Mouse (Mus musculus) limb, embryonic 12.5 days (tissue): Measurements from ENCODE around the gene Tet2. TPM values are rescaled to one million over a fixed set of nuclear protein-coding genes. Genes with fewer than 3 reads are reported as not detected.

Experiments
- ATAC-seq: fragments of 200-750 bp; cut with Nextera tagmentation; 2 replicates; pipeline ENCODE4 v1.8.0; 2017; ENCODE audit warnings: low read depth, moderate TSS enrichment; ENCODE audit not compliant: insufficient number of reproducible peaks, insufficient read depth, low FRiP score, low TSS enrichment
- H3K27ac ChIP-seq: fragments of 300-500 bp; sonication (generic); 2 replicates; pipeline ENCODE4 v1.5.1; 2016; ENCODE audit warnings: mild to moderate bottlenecking, moderate library complexity
- H3K27me3 ChIP-seq: fragments of 300-500 bp; sonication (generic); 2 replicates; pipeline ENCODE4 v1.6.1; 2016; ENCODE audit warnings: mild to moderate bottlenecking, moderate library complexity
- H3K36me3 ChIP-seq: fragments of 300-500 bp; sonication (generic); 2 replicates; pipeline ENCODE4 v1.6.1; 2016; ENCODE audit warnings: mild to moderate bottlenecking, moderate library complexity
- H3K4me1 ChIP-seq: fragments of 300-500 bp; sonication (generic); replicated peaks from 2 replicates; pipeline ENCODE4 v1.6.1; 2016
- H3K4me2 ChIP-seq: fragments of 300-500 bp; sonication (generic); 2 replicates; pipeline ENCODE4 v1.6.1; 2016; ENCODE audit warnings: mild to moderate bottlenecking, moderate library complexity
- H3K4me3 ChIP-seq: fragments of 300-500 bp; sonication (generic); replicated peaks from 2 replicates; pipeline ENCODE4 v1.5.1; 2016; ENCODE audit warnings: mild to moderate bottlenecking
- H3K9ac ChIP-seq: fragments of 300-500 bp; sonication (generic); replicated peaks from 2 replicates; pipeline ENCODE4 v1.6.1; 2016; ENCODE audit warnings: mild to moderate bottlenecking, moderate library complexity
- H3K9me3 ChIP-seq: fragments of 300-500 bp; sonication (generic); 2 replicates; pipeline ENCODE4 v1.6.1; 2016; ENCODE audit warnings: mild to moderate bottlenecking, moderate library complexity
- WGBS: fragments of 180-500 bp; shearing (Covaris S2); methylation state at CpG from one replicate; pipeline ENCODE4 v1.1.7; 2016; 5-methylcytosine and 5-hydroxymethylcytosine counted together
- microRNA-seq: library from miRNA; unstranded; fragments of <30 nt; microRNA quantifications from one replicate; pipeline ENCODE4, GENCODE M21; 2017
- polyA plus RNA-seq: library from polyadenylated mRNA; unstranded; fragments of >200 nt; fragmentation: Nextera tagmentation; extraction: Ambion mirVana; gene quantifications from 2 replicates; pipeline ENCODE4 v1.2.1, GENCODE M21; 2016

The Tet2 gene
- polyA plus RNA-seq, 1 experiment from 2014 or later, result 17.2 TPM

- no peak overlapping the region for H3K4me3 ChIP-seq
- no peaks in the 10 kb centered on the region for H3K9me3 ChIP-seq
- no peaks in the 10 kb centered on the region for H3K4me1 ChIP-seq
- no peaks in the 10 kb centered on the region for H3K36me3 ChIP-seq
- H3K27ac ChIP-seq, result no peak overlapping the region
- no peak overlapping the region for H3K4me2 ChIP-seq
- no peaks in the 10 kb centered on the region for H3K27me3 ChIP-seq
- WGBS, result 89% methylated on average over 4 of the region's 4 CpGs
- ATAC-seq, result no peak
- no peak overlapping the region for H3K9ac ChIP-seq
Observed at GRCm38 (mm10) chr3:133436279-133436860, 108.6 kb downstream of the Tet2 start.

DNA sequence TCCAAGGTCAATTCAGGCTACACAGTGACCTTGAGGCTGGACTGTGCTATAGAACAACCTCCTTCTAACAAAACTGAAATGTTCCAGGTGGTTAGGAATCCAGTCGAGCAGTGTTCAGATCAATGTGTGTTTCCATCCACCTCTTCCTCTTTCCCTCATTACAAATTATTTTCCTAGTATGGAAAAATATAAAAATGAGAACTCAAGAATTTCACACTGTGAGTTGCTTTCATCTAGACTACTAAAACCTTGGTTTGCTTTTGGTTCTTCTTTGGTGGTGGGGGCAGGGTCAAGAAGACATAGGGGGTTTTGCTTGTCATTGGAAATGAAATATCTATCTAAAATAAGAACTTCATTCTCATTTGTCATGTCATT lies 109.2 kb downstream of the Tet2 start:
- H3K9ac ChIP-seq, result no peak overlapping the region
- 84% methylated on average over 1 of the region's 1 CpGs for WGBS
- H3K27ac ChIP-seq, result no peak overlapping the region
- H3K9me3 ChIP-seq, result no peaks in the 10 kb centered on the region
- H3K4me1 ChIP-seq, result no peaks in the 10 kb centered on the region
- no peaks in the 10 kb centered on the region for H3K36me3 ChIP-seq
- H3K4me3 ChIP-seq, result no peak overlapping the region
- H3K27me3 ChIP-seq, result no peaks in the 10 kb centered on the region
- no peak overlapping the region for H3K4me2 ChIP-seq
- no peak for ATAC-seq

- no peaks in the 10 kb centered on the region for H3K9me3 ChIP-seq
- no peak for ATAC-seq
- H3K4me3 ChIP-seq, result no peak overlapping the region
- no peaks in the 10 kb centered on the region for H3K36me3 ChIP-seq
- H3K4me1 ChIP-seq, result no peaks in the 10 kb centered on the region
- H3K27me3 ChIP-seq, result no peaks in the 10 kb centered on the region
- no peak overlapping the region for H3K9ac ChIP-seq
- no peak overlapping the region for H3K27ac ChIP-seq
- 91% methylated on average over 6 of the region's 6 CpGs for WGBS
- no peak overlapping the region for H3K4me2 ChIP-seq
Observed at GRCm38 (mm10) chr3:133435141-133435773, 109.7 kb downstream of the Tet2 start.

DNA sequence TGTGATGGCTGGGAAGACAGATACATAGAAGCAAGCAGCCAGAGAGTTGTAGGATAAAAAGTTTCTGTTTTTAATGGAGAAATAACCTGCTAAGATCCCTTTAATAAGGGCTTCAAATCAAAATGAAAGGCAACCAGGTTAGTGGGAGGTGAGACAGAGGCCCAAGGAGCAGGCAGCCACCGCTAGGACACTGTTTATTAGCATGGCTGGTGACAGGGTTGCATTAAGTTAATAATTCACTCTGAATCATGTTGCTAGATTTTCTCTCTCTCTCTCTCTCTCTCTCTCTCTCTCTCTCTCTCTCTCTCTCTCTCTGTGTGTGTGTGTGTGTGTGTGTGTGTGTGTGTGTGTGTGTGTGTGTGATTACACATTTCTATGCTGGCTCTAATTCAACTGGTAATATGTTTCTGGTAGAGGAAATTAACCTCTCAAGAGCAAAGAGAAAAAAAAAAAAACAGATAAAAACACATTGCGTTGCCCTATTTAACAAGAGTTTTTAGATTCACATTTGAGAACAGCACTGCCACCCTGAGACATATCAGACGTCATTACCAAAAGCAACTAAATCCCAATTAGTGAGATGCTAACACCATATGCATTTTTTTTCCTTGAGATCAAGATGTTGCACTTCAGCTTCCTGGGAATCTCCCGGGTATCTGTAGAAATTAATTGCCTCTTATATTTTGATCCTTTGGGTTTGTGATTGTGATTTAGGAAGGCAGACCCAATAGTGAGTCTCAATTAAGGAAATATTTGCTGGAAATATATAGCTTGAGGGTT lies 115.4 kb downstream of the Tet2 start:
- 62% methylated on average over 4 of the region's 4 CpGs for WGBS
- ATAC-seq, result no peak
- H3K27me3 ChIP-seq, result no peaks in the 10 kb centered on the region
- no peak overlapping the region for H3K27ac ChIP-seq
- H3K4me3 ChIP-seq, result no peak overlapping the region
- no peak overlapping the region for H3K4me2 ChIP-seq
- H3K36me3 ChIP-seq, result no peaks in the 10 kb centered on the region
- no peaks in the 10 kb centered on the region for H3K9me3 ChIP-seq
- H3K4me1 ChIP-seq, result no peaks in the 10 kb centered on the region
- H3K9ac ChIP-seq, result no peak overlapping the region

DNA sequence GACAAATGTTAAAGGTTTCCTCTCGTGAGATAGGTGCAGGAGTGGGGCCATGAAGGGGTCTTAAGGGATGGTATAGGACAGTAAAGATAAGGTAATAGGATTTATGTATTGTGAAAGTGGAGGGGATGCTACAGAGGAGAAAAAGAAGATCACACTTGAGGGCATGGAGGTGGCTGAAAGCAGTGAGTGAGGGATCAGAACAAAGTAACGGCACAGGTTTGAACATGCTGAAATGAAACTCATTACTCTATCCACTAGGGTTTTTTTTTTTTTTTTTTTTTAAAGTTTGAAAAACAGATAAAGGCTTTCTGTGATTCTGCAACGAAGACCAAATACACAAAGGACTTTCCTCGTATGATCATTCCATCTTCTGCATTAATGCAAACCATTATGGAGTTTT lies 116.9 kb downstream of the Tet2 start:
- Histone ChIP-seq H3K27me3 (no peaks in the 10 kb centered on the region), H3K4me1 (no peaks in the 10 kb centered on the region), H3K4me3 (no peak overlapping the region), H3K36me3 (no peaks in the 10 kb centered on the region), H3K4me2 (no peak overlapping the region), H3K9ac (no peak overlapping the region), H3K9me3 (no peaks in the 10 kb centered on the region), H3K27ac (no peak overlapping the region)
- WGBS, result 72% methylated on average over 4 of the region's 4 CpGs
- no peak for ATAC-seq

DNA sequence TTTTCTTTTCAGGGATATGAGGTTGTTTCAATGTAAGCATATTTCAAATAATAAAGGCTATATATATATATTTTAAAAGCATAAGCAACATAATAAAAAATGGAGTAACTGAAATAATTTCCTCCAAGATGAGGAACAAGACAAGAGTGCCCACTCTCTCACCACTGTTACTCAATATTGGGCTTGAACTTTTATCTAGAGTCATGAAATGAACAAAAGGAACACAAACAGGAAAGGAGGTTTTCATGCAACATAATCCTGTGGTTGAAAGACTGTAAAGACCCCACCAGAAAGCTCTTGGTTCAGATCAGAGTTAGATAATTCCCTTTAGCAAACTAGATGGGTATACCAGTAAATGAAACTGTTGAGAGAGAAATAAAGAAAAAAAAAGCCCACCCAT lies 121.9 kb downstream of the Tet2 start:
- Histone ChIP-seq H3K4me2 (no peak overlapping the region), H3K9ac (no peak overlapping the region), H3K4me1 (no peaks in the 10 kb centered on the region), H3K27ac (no peak overlapping the region), H3K27me3 (no peaks in the 10 kb centered on the region), H3K4me3 (no peak overlapping the region), H3K9me3 (no peaks in the 10 kb centered on the region), H3K36me3 (no peaks in the 10 kb centered on the region)
- ATAC-seq, result no peak

DNA sequence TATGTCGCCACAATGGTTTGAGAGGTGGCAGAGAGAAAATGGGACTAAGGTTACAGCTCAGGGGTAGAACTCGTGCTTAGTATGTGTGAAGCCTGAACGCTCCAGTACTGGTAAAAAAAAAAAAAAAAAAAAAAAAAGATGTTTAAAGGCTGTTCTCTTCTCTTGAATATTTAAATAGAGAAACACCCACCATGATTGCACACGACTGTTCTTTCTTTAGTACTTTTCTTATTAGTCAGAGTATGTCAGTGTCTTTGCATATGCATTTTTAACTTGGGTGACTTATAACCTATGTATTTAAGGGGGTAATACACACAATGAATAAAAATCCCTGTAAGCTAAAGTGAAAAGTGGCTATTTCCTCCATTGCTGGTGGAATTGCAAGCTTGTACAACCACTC lies 130.2 kb downstream of the Tet2 start:
- 83% methylated on average over 4 of the region's 4 CpGs for WGBS
- H3K36me3 ChIP-seq, result no peaks in the 10 kb centered on the region
- ATAC-seq, result no peak

More for the DNA sequence above, 130.2 kb downstream of the Tet2 start:
- H3K27ac ChIP-seq, result no peak overlapping the region
- no peak overlapping the region for H3K4me3 ChIP-seq
- no peak overlapping the region for H3K9ac ChIP-seq
- H3K4me2 ChIP-seq, result no peak overlapping the region
- H3K9me3 ChIP-seq, result no peaks in the 10 kb centered on the region
- no peaks in the 10 kb centered on the region for H3K27me3 ChIP-seq
- H3K4me1 ChIP-seq, result no peaks in the 10 kb centered on the region

Small RNAs within 50 kb of the gene (microRNA-seq; reads per million reads assigned to microRNA genes)
- gene Gm25042, result not detected

Other genes starting within 250 kb of the Tet2 start
- gene Ppa2, start 235.0 kb downstream of the Tet2 start, polyA plus RNA-seq, result 84.9 and 86.0 TPM in 2 replicates